Mouse (Mus musculus): ENCODE measurements around the gene Cdc37l1. TPM values are rescaled to one million over a fixed set of nuclear protein-coding genes. Genes with fewer than 3 reads are reported as not detected.
A peak's percentile ranks its signal among the peaks of the same experiment; 100 is the strongest.

The Cdc37l1 gene
- total RNA-seq (2021): 10 to 100 TPM; 44.8 to 46.0 TPM
- long read RNA-seq, experiment 1, full-length matches to known transcripts: 9 of 19 reads
- long read RNA-seq, experiment 1, partial matches to known transcripts: 2 of 19 reads
- long read RNA-seq, experiment 1, other reads (novel, unspliced or antisense): 8 of 19 reads
- long read RNA-seq, experiment 2, full-length matches to known transcripts: 29 of 52 reads
- long read RNA-seq, experiment 2, partial matches to known transcripts: 14 of 52 reads
- long read RNA-seq, experiment 2, other reads (novel, unspliced or antisense): 9 of 52 reads

DNA sequence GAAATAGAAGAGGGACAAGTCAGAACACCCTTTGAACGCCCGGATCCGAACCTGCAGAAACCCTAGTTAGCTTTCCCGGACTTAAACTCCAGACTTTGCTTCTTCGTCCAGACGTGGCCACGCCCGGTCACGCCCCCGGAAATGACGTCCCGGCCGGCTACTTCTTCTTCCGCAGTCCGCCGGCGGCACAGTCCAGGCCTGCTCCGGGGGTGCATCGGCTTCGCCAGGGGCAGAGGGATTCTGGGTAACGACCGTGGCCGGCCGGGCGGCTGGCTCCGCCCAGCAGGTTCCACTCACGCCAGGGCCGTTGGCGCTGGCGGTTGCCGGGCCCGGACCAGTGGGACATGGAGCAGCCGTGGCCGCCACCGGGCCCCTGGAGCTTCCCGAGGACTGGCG is at the start of gene Cdc37l1:
Cdc37l1 (plus strand) TSS at position 159 of the 396 bp plus-strand sequence.
- DNase-seq (ENCODE audit: low spot score in 2 of 2): peak; percentile 96 to 97

DNA sequence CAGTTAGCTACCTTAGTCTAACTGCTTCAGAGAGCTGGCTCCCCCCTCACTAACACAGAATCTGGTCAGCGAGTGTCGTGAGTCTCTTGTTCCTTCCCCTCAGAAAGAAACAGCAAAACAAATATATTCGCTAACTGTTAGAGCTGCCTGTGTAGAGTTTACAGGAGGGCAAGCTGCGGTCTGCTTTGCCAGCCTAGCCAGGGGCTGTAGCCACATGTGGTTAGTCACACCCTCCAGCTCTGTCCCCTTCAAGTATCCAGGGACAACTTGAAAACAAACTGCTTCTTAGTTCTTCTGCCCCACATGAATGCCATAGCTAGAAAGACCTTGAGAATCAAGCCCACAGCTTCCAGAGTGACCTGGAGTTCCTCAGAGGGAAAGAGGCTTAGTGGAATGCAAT is 48.9 kb upstream of the Cdc37l1 start:
- no peak for DNase-seq (ENCODE audit: low spot score in 2 of 2)

DNA sequence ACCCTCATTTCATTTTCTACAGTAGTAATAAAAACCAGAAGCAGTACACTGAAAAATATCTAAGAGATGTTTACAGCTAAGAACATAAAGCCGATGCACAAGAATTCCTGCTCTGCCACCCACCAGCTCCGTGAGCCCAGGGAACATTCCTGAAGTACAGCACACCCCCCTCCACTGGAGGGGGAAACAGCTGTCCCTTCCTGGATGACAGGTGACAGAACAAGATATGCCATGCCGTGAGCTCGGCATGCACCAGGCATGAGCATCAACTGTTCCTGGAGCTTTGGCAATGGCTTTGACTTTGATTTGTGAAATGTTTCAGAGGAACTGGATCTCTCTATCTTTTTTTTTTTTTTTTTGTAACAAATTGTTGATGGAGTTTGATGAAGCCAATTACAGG is 43.4 kb upstream of the Cdc37l1 start:
- no peak for DNase-seq (ENCODE audit: low spot score in 2 of 2)

DNA sequence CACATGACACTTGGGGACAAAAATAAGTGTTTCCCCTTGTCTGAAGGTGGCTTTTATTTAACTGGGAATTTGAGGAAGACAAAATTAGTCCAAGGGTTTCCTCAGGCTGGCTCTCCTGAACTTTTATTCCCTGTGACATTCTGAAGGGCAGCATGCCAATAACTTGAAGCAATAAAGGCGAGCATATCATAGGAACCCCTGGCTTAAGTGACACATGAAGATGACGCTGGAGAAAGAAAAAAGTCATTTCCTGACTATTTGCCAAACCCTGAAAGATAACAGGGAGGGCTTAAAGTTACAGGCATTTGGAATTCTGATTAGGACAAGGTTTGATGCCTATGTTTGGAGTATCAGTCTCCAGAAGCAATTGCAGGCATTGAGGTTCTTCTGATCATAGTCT is 42.8 kb upstream of the Cdc37l1 start:
- DNase-seq (ENCODE audit: low spot score in 2 of 2): no peak

DNA sequence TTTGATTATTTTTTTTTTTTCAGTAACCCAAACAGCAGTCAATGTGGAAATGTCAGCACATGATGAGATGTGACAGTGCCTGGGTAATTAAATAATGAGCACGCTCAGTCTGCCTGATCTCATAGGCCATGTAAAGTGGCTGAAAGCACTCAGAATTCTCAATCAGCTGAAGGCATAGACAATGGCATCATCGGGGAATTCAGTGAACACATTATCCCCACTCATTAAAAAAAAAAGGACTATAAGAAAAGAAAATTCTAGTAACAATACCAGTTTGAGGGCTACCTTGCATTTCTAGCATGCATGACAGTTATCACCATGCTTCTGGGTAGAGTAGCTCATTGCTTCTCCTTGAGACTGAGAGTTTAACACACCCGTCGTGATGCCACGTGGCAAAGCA is 38.9 kb upstream of the Cdc37l1 start:
- no peak for DNase-seq (ENCODE audit: low spot score in 2 of 2)

DNA sequence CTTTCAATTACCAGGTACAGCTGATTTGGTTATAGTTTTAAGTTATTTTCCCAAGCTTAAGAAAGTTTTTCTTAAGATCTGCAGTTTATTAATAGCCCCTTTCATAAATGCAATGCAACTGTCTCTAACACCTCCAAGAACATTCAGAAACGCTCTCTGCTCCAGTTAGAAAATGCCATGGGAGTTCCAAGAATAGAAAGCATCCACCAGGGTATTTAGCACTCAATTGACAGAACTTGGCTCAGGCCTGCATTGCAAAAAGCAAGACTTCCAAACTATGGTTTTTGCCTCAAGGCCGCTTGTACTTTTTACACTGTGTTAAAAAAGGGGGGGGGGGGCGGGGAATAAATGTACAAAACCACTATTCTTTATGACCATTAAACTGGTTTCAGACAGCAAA is 27.0 kb upstream of the Cdc37l1 start:
- DNase-seq (ENCODE audit: low spot score in 2 of 2): no peak

DNA sequence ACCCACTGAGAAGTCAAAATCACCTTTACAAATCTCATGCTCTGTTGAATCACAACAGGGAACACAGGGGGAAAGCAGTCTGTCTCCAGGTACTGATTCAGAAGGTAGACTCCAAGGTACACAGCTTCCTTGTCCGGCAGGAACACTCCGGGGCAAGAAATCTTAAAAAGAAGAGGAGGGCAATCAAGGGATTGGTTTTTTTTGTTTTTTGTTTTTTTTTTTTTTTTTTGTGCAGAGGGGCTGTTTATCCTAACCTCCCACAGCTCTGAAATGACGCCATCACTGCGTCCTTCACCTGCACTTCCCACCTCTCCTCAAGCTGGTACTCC is 26.7 kb upstream of the Cdc37l1 start:
- DNase-seq (ENCODE audit: low spot score in 2 of 2): no peak

DNA sequence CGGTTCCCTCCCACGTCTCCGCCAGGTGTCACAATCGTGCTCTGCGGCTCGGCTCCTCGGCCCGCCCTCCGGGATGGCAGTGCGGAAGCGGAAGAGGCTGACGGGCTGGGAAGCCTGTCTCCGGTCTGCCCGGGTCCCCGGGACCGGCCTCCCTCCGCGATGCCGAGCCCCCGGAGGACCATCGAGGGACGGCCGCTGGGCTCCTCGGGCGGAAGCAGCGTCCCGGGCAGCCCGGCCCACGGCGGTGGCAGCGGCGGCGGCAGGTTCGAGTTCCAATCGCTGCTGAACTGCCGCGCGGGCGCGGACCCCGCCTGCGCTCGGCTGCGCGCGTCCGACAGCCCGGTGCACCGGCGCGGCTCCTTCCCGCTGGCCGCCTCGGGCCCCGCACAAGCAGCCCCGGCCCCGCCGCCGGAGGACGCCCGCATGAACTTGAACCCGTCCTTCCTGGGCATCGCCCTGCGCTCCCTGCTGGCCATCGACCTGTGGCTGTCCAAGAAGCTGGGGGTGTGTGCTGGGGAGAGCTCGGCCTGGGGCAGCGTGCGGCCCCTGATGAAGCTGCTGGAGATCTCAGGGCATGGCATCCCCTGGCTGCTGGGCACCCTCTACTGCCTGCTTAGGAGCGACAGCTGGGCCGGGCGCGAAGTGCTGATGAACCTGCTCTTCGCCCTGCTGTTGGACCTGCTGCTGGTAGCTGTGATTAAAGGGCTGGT is 26.2 kb upstream of the Cdc37l1 start, which contains the start of gene Plpp6:
Plpp6 (plus strand) TSS at position 112 of the 710 bp plus-strand sequence.
- peak; percentile 50 to 59 for DNase-seq (ENCODE audit: low spot score in 2 of 2)

DNA sequence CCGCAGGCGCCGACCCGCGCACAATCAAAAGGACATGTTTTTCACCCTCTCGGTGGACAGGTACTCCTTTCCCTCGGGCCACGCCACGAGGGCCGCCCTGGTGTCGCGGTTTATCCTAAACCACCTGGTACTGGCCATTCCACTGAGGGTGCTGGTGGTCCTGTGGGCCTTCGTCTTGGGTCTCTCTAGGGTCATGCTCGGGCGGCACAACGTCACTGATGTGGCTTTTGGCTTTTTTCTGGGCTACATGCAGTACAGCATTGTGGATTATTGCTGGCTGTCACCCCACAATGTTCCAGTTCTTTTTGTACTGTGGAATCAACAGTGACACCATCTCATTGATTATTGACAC is 25.6 kb upstream of the Cdc37l1 start:
- no peak for DNase-seq (ENCODE audit: low spot score in 2 of 2)

DNA sequence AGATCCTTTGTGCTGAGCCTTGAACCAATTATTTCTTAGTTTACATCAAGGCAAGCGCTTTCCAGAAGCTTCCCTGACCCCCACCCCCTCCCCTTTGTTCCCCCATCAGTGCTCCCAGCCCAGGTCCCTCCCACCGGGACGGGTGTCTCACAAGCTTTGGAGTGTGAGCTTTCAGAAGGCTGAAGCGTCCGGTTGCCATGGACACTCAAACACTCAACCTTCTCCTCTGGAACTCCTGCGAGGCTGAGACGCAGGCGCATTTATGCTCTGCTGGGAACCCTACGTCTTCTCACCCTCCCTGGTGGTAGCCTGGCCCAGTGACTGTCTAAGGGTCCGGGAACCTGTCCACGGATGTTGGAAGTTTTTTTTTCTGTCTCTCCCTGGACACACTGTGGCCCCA is 22.5 kb upstream of the Cdc37l1 start, which contains the start of gene 4430402I18Rik:
4430402I18Rik (minus strand) TSS at position 149 of the 400 bp plus-strand sequence.
- no peak for DNase-seq (ENCODE audit: low spot score in 2 of 2)

DNA sequence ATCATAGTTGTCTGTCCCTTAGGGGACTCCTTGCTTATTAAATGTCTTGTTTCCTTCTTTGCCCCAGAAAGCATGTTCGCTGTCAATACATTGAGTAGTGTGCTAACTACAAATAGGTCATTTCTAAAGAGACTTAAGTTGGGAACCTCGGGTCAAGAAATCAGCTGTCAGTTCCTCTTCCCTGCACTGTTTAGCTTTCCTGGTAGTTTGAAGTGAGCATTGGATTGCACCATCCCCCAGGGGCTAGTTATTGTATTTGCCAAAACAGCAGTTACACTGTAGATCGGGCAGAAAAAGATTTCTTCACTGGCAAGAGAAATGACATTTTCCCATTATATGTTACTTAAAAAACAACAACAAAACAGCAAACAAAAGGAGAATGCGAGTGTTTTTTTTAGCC is 22.0 kb upstream of the Cdc37l1 start:
- no peak for DNase-seq (ENCODE audit: low spot score in 2 of 2)

DNA sequence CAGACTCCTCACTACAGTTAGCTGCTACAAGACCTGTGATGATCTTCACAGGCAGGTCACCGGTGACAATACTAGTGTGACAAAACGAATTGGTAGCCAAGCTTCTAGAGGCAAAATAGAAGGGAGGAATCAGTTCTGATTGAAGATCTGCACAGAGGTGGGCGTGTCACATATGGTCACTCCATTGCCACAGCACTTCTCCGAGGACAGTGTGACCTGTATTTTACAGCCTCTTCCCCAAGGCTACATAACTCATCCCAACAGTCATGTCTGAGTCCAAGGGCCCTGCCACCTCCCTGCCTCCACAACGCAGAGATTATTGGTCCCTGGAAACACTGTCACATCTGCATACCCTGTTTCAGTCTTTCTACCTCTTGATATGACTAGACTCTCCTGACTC is 20.9 kb upstream of the Cdc37l1 start:
- no peak for DNase-seq (ENCODE audit: low spot score in 2 of 2)

DNA sequence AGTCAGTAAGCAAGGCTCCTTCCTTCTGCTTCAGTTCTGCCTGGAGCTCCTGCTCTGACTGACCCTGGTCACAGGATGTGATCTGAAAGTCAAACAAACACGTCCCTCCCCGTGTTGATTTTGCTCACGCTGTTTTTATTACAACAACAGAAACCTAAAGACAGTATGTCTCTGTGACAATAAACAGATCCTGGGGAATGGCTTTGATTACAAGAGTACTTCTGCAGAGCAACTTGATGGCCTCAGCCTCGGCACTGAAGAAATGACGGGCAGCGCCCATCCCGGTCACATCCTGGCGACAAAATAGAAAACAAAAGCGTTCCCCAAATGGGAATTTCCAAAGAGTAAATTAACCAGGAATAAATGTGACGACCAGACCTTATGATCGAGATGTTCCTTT is 19.9 kb upstream of the Cdc37l1 start:
- DNase-seq (ENCODE audit: low spot score in 2 of 2): no peak

DNA sequence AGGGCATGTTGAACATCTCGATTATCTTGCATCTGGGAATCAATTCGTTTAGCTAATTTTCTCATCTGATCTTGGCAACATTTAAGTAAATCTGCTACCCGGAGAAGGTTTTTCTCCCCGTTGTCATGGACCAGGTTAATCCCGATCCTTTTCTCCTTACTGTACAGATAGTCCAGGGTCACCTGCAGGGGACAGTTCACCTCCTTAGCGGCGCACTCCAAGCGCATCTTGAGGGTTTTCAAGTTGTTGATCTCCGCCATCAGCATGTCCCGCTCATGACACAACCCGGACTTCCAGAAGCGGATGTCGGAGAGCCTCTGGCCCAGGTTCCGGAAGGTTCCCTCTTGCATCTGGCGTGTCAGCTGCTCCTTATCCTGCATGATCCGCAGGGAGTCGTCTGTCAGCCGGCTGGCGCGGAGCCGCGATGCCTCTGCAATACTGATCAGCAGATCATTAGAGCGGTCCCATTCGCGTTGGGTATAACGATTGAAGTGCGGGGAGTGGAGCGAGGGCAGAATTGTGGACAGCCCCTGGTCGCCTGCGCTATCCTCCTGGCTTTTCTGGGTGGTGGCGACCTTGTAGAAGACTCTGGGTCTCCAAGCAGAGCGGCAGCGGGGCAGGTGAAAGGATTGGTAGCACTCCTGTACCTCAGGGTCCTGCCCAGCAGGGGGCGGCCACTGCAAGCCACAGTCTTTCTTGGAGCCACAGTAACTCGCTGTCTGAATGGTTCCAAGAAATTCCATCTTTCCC is 15.1 kb upstream of the Cdc37l1 start:
- DNase-seq (ENCODE audit: low spot score in 2 of 2): peak; percentile 51 to 60

DNA sequence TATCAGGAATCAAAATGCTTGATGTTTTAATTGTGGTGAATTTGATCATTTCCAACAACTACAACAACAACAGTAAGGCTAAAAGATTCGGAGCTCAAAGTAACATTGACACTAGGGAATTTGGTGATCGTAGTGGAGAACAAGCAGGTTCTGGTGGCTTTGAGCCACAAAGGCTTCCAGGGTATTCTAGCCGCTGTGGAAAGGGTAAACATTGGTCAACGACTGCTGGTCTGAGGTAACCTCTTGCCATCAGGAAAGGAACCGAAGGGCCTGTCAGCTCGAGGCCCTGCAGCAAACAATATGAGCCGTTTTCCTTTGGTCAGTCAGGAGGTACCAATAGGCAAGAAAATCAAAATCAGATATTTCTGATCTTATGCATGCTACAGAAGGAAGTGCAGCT is 7.5 kb upstream of the Cdc37l1 start:
- no peak for DNase-seq (ENCODE audit: low spot score in 2 of 2)

DNA sequence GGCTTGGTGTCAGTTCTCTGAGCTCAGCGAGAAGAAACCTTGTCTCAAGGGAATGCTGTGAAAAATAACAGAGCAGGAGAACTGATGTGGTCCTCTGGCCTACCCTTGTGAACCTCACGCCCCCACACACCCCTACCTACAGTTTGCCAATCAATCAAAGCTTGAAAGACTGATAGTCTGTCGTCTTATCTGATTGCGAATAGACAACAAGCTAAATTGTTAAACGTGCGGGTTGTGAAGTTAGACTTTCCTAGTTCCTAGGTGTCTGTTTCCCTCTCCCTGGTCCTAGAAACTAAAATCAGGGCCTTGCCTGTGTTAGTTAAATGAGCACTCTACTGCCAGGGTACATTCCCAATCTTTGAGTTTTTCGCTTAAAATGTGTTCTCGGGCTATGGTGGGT is 637 bp upstream of the Cdc37l1 start:
- DNase-seq (ENCODE audit: low spot score in 2 of 2): no peak

DNA sequence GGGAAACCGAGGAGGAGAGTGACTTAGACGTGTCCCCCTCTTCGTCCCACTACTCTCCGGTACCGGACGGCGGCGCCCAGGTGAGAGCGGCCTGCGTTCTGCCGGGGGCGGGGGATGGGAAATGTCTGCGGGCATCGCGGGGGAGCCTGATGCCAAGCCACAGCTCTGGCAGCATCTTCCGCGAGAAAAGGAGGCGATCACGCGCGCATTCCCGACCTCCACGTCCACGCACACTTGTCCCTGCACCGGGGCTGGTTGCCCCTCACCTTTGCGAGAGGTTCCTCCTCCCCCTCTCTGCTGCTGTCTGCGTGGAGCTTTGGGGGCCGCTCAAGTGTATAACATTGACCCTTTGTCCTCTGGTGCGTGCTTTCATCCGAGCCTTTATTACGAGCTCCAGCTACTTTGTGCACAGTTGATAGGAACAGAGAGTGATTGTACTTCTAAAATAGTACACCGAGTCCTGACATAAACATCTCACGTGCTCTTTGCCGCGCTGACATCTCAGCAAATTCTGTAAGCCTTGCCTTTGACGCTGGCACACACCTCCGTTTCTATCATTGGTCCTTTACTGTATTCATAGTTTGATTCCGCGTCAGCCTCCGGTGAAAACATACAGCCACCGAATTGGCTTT is 554 bp downstream of the Cdc37l1 start:
- DNase-seq (ENCODE audit: low spot score in 2 of 2): no peak

DNA sequence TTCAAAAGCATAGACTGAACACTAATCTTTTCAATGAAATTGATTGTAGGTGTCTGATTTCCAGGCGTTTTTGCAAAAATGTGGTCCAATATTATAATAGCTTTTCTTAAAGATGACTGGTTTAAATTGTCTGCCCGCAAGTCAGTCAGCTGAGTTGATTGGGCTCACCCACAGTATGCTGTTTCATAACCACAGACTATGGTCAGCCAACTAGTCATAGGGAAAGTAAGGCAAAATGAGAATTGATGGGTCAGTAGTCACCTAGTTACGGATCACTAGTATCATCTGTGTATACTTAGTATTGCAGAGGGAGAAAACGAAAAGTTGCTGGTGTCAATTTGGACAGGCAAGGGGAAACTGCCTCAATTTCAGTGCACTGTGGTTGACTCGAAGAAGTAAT is 1.2 kb downstream of the Cdc37l1 start:
- no peak for DNase-seq (ENCODE audit: low spot score in 2 of 2)

DNA sequence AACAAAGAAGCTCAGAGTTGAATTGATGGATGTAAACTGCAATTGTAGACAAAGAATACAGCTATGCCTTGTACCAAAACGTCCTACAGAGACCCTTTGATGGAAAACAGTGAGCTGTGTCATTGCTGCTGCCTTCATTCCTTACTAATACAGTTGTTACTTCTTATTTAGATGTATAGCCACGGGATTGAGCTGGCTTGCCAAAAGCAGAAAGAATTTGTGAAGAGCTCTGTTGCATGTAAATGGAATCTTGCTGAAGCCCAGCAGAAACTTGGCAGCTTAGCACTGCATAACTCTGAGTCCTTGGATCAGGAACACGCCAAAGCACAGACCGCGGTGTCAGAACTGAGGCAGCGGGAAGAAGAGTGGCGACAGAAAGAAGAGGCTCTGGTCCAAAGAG is 4.7 kb downstream of the Cdc37l1 start:
- no peak for DNase-seq (ENCODE audit: low spot score in 2 of 2)

DNA sequence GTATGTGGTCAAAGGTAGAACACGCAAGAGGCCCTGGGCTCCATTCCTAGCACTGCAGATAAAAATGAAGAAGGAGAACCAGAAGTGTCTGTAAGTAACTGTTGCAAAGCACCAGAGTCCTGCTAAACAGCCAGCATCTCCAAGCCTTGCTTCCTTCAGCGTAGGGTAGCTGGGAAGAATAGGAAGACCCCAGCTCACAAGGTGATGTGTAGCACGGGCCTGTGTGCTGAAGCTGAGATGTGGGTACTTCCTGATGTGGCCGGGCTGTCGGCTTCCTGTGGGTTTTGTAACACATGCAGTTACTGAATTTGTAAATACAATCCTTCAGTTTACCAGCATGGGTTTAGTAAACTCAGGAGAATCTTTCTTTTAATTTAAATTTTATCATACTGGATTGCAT is 5.2 kb downstream of the Cdc37l1 start:
- DNase-seq (ENCODE audit: low spot score in 2 of 2): no peak

DNA sequence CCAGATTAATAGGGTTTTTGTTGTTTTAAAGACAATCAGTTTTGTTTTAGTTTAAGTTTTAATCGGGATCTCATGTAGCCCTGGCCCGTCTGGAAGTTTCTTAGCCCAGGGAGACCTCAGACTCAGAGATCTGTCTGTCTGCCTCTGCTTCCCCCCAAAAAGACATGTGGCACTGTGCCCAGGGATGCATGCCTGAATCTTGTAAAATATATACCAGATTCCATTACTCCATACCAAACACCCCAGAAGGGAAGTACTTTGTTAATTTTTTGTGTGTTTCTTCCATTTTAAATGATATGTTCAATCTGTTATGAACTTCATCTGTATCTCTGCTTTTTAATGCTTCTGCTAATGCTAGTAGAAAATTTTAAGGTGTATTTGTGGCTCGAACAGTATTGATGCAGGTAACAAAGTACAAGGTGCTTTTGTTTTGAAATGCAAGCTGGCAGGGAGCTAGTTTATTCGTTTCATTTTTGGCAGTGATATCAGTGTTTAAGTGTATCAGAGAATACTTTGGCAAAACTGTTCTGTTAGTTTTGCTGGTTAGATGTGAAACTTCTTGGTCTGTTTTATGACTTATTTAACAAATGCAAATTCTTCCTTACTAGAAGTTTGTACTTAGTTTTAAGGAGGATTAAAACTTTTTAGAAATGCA is 8.0 kb downstream of the Cdc37l1 start:
- DNase-seq (ENCODE audit: low spot score in 2 of 2): no peak

Data from adrenal gland, postnatal 4 days (tissue).